Mouse (Mus musculus) embryonic facial prominence, embryonic 10.5 days (tissue): ENCODE measurements around the gene Yes1. TPM values are rescaled to one million over a fixed set of nuclear protein-coding genes. Genes with fewer than 3 reads are reported as not detected.
A peak's percentile ranks its signal among the peaks of the same experiment; 100 is the strongest.
"Not testable (repeated sequence)": the region's sequence is repeated elsewhere in the genome, so short reads cannot be mapped to it uniquely, and the experiment has no call there.

Experiments used
- DNase-seq: peaks from one replicate; pipeline ENCODE4 v3.0.0-alpha.2; 2017; ENCODE audit warnings: low spot score
- H3K27ac ChIP-seq: fragments of 300-500 bp; sonication (generic); replicated peaks from 2 replicates; pipeline ENCODE4 v1.5.1; 2016; ENCODE audit warnings: mild to moderate bottlenecking
- H3K27me3 ChIP-seq: fragments of 300-500 bp; sonication (generic); replicated peaks from 2 replicates; pipeline ENCODE4 v1.6.1; 2016; ENCODE audit warnings: low read depth, mild to moderate bottlenecking; ENCODE audit not compliant: poor library complexity, severe bottlenecking
- H3K36me3 ChIP-seq: fragments of 300-500 bp; sonication (generic); replicated peaks from 2 replicates; pipeline ENCODE4 v1.6.1; 2016; ENCODE audit warnings: mild to moderate bottlenecking, moderate library complexity
- H3K4me1 ChIP-seq: fragments of 300-500 bp; sonication (generic); 2 replicates; pipeline ENCODE4 v1.6.1; 2016
- H3K4me3 ChIP-seq: fragments of 300-500 bp; sonication (generic); 2 replicates; pipeline ENCODE4 v1.5.1; 2016; ENCODE audit warnings: mild to moderate bottlenecking, moderate library complexity
- H3K9me3 ChIP-seq: fragments of 300-500 bp; sonication (generic); 2 replicates; pipeline ENCODE4 v1.6.1; 2016; ENCODE audit warnings: mild to moderate bottlenecking
- WGBS: fragments of 180-500 bp; shearing (Covaris S2); methylation state at CpG from one replicate; pipeline ENCODE4 v1.1.7; 2016; 5-methylcytosine and 5-hydroxymethylcytosine counted together
- polyA plus RNA-seq: library from polyadenylated mRNA; unstranded; fragments of >200 nt; fragmentation: Nextera tagmentation; extraction: Ambion mirVana; gene quantifications from 2 replicates; pipeline ENCODE4 v1.2.1, GENCODE M21; 2016

Gene Yes1
- polyA plus RNA-seq, 1 experiment from 2014 or later, result 29.3 TPM

DNA sequence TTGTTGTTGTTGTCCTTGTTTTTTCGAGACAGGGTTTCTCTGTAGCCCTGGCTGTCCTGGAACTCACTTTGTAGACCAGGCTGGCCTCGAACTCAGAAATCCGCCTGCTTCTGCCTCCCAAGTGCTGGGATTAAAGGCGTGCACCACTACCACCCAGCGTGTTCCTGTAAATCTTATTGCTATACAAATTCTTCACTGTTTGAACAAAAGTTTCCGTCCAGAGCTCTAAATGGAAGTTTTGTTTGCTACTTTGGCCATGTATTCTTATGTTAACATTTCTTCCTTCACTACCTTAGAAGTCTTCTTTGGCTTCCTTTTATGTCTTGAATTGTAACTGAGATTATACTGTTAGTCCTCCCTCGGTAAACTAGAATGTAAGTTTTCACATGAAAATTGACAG, 5.5 kb downstream of the Yes1 start:
- not testable (repeated sequence) for H3K27ac ChIP-seq, H3K4me3 ChIP-seq, H3K27me3 ChIP-seq, H3K9me3 ChIP-seq, H3K36me3 ChIP-seq, DNase-seq
- peaks cover 13% of the 10 kb centered on the region for H3K4me1 ChIP-seq
- WGBS, result 93% methylated on average over 7 of the region's 7 CpGs

GRCm38 (mm10) chr5:32617851-32618250, 6.9 kb downstream of the Yes1 start:
- H3K36me3 ChIP-seq, result no peaks in the 10 kb centered on the region
- no peak for DNase-seq
- H3K27ac ChIP-seq, result no peak overlapping the region
- no peaks in the 10 kb centered on the region for H3K27me3 ChIP-seq
- peaks cover 3% of the 10 kb centered on the region; the same call in 1 of the 2 replicates for H3K4me1 ChIP-seq
- no peaks in the 10 kb centered on the region for H3K9me3 ChIP-seq
- 83% methylated on average over 1 of the region's 1 CpGs for WGBS
- no peak overlapping the region for H3K4me3 ChIP-seq

GRCm38 (mm10) chr5:32623649-32624048, 12.7 kb downstream of the Yes1 start:
- Histone ChIP-seq H3K27ac (no peak overlapping the region), H3K36me3 (peaks cover 5% of the 10 kb centered on the region), H3K4me3 (no peak overlapping the region), H3K27me3 (no peaks in the 10 kb centered on the region), H3K9me3 (no peaks in the 10 kb centered on the region), H3K4me1 (no peaks in the 10 kb centered on the region)
- DNase-seq, result no peak

- no peak overlapping the region for H3K4me3 ChIP-seq
- DNase-seq, result no peak
- H3K36me3 ChIP-seq, result peaks cover 5% of the 10 kb centered on the region
- no peak overlapping the region for H3K27ac ChIP-seq
- H3K4me1 ChIP-seq, result no peaks in the 10 kb centered on the region
- WGBS, result 92% methylated on average over 2 of the region's 2 CpGs
- no peaks in the 10 kb centered on the region for H3K9me3 ChIP-seq
- H3K27me3 ChIP-seq, result no peaks in the 10 kb centered on the region
Measured at GRCm38 (mm10) chr5:32624777-32625176, 13.8 kb downstream of the Yes1 start.

DNA sequence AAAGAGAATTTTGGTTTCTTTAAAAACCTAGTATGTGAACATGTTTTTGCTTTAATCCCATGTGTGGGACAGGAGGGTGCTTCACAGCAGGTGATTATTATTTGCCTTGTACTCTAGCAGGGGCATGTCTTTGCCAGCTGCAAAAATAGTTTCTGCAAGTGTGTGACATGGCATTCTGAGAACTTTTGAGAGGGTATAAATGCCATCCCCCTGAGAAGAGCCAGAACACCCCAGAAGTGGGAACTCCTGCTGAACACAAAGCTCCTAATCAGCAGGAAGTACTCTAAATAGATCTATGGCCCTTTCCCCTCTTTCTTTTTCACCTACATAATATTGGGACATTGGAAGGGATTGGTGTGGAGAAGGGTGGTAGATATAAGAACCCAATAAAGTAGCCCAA, 22.2 kb downstream of the Yes1 start:
- H3K36me3 ChIP-seq, result peaks cover 19% of the 10 kb centered on the region; the same call in 1 of the 2 replicates
- H3K9me3 ChIP-seq, result no peaks in the 10 kb centered on the region
- H3K27me3 ChIP-seq, result no peaks in the 10 kb centered on the region
- H3K27ac ChIP-seq, result no peak overlapping the region
- no peak overlapping the region for H3K4me3 ChIP-seq
- no peak for DNase-seq
- no peaks in the 10 kb centered on the region for H3K4me1 ChIP-seq

DNA sequence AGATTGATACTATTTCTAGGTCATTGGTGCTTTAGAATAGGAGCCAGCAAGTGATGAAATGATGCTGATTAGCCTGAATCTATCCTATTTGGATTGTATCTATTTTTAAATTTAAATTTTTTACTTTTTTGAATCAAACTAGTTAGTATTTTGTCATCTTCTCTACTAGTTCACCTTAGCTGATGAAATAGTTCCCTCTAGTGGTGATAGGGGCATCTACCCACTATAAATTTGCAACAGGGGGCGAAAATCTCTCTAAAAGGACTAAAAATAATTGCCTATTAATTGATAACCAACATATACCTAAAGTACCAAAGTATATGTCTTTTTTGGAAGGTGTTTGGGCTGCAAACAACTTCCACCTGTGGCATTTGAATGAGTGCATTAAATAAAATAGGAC, 46.4 kb downstream of the Yes1 start:
- no peak overlapping the region for H3K4me3 ChIP-seq
- H3K27me3 ChIP-seq, result no peaks in the 10 kb centered on the region
- peaks cover 67% of the 10 kb centered on the region for H3K36me3 ChIP-seq
- 56% methylated on average over 1 of the region's 1 CpGs for WGBS
- H3K4me1 ChIP-seq, result no peaks in the 10 kb centered on the region
- no peak for DNase-seq
- no peak overlapping the region for H3K27ac ChIP-seq
- H3K9me3 ChIP-seq, result no peaks in the 10 kb centered on the region

- Histone ChIP-seq H3K36me3 (peaks cover 28% of the 10 kb centered on the region), H3K4me1 (no peaks in the 10 kb centered on the region), H3K9me3 (no peaks in the 10 kb centered on the region), H3K27ac (no peak overlapping the region), H3K27me3 (no peaks in the 10 kb centered on the region), H3K4me3 (no peak overlapping the region)
- WGBS, result 32% methylated on average over 2 of the region's 2 CpGs
- DNase-seq, result no peak
Measured at GRCm38 (mm10) chr5:32682475-32682874, 71.5 kb downstream of the Yes1 start.

GRCm38 (mm10) chr5:32693411-32693810, 82.4 kb downstream of the Yes1 start:
- Histone ChIP-seq H3K4me3 (no peak overlapping the region), H3K27me3 (no peaks in the 10 kb centered on the region), H3K9me3 (no peaks in the 10 kb centered on the region), H3K27ac (no peak overlapping the region), H3K4me1 (no peaks in the 10 kb centered on the region), H3K36me3 (0 out of 2 replicates have a peak, but pooled peaks cover 1% of the 10 kb centered on the region)
- no peak for DNase-seq
- WGBS, result 69% methylated on average over 2 of the region's 2 CpGs

GRCm38 (mm10) chr5:32697208-32697867, 86.4 kb downstream of the Yes1 start:
- 82% methylated on average over 5 of the region's 5 CpGs for WGBS
- Histone ChIP-seq H3K27ac (no peak overlapping the region), H3K4me1 (no peaks in the 10 kb centered on the region), H3K36me3 (no peaks in the 10 kb centered on the region), H3K9me3 (no peaks in the 10 kb centered on the region), H3K4me3 (no peak overlapping the region), H3K27me3 (no peaks in the 10 kb centered on the region)
- no peak for DNase-seq

DNA sequence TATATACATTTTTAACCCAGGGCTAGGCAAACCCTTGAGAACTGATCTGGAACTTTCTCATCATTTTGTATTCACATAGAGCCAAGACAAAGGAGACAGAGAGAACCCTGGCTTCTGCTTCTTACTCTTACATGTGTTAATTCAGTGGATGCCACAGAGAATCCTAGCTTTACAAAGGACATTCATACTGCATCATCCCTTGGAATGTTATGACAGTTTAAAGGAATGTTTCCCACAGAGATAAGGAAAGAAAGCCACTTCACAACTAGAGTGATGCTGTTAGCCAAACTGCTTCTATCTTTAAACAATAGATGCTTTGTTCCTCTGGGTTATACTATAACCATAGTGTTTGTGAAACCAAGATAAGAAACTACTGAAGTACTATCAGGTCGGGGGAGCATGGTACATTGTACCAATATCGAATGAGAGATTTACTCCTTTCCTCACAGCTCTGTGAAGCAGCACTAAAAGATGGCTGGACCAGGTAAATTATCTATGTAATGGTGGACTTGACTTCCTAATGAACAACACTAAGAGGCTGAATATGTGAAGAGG, 95.3 kb downstream of the Yes1 start:
- 75% methylated on average over 2 of the region's 2 CpGs for WGBS
- Histone ChIP-seq H3K9me3 (no peaks in the 10 kb centered on the region), H3K27me3 (no peaks in the 10 kb centered on the region), H3K4me1 (no peaks in the 10 kb centered on the region), H3K4me3 (no peak overlapping the region), H3K27ac (no peak overlapping the region), H3K36me3 (no peaks in the 10 kb centered on the region)
- DNase-seq, result no peak

- no peak overlapping the region for H3K27ac ChIP-seq
- WGBS, result 74% methylated on average over 5 of the region's 5 CpGs
- H3K36me3 ChIP-seq, result no peaks in the 10 kb centered on the region
- H3K27me3 ChIP-seq, result no peaks in the 10 kb centered on the region
- DNase-seq, result no peak
- H3K4me1 ChIP-seq, result peaks cover 5% of the 10 kb centered on the region
- H3K4me3 ChIP-seq, result no peak overlapping the region
- H3K9me3 ChIP-seq, result no peaks in the 10 kb centered on the region
Measured at GRCm38 (mm10) chr5:32711485-32711884, 100.5 kb downstream of the Yes1 start.

GRCm38 (mm10) chr5:32712221-32713041, 101.5 kb downstream of the Yes1 start:
- WGBS, result 68% methylated on average over 4 of the region's 4 CpGs
- DNase-seq, result peak; percentile 34
- H3K4me3 ChIP-seq, result peak overlapping the region; percentile 68
- no peaks in the 10 kb centered on the region for H3K36me3 ChIP-seq
- peaks cover 5% of the 10 kb centered on the region for H3K4me1 ChIP-seq
- no peaks in the 10 kb centered on the region for H3K27me3 ChIP-seq
- no peak overlapping the region for H3K27ac ChIP-seq
- H3K9me3 ChIP-seq, result no peaks in the 10 kb centered on the region
